Mouse (Mus musculus) midbrain, embryonic 11.5 days (tissue): ENCODE results near the gene Epb41l3. TPM values are rescaled to one million over a fixed set of nuclear protein-coding genes. Genes with fewer than 3 reads are reported as not detected.

ENCODE experiments used
- ATAC-seq: fragments of 200-750 bp; cut with Nextera tagmentation; 2 replicates; pipeline ENCODE4 v1.8.0; 2017; ENCODE audit warnings: moderate TSS enrichment, moderate library complexity; ENCODE audit not compliant: low FRiP score
- DNase-seq: peaks from one replicate; pipeline ENCODE4 v3.0.0; 2015; ENCODE audit warnings: low spot score; ENCODE audit errors: missing footprints
- H3K27ac ChIP-seq: fragments of 300-500 bp; sonication (generic); 2 replicates; pipeline ENCODE4 v1.5.1; 2014; ENCODE audit warnings: low read depth, low read length
- H3K27me3 ChIP-seq: fragments of 300-500 bp; sonication (generic); 2 replicates; pipeline ENCODE4 v1.6.1; 2014; ENCODE audit warnings: mild to moderate bottlenecking, low read length, moderate library complexity, mixed read lengths; ENCODE audit not compliant: control insufficient read depth, insufficient read depth
- H3K36me3 ChIP-seq: fragments of 300-500 bp; sonication (generic); 2 replicates; pipeline ENCODE4 v1.6.1; 2014; ENCODE audit warnings: mild to moderate bottlenecking, low read length, moderate library complexity, mixed read lengths; ENCODE audit not compliant: control insufficient read depth, insufficient read depth
- H3K4me1 ChIP-seq: fragments of 300-500 bp; sonication (generic); 2 replicates; pipeline ENCODE4 v1.6.1; 2014; ENCODE audit warnings: low read length; ENCODE audit not compliant: control insufficient read depth, insufficient read depth
- H3K4me2 ChIP-seq: fragments of 300-500 bp; sonication (generic); 2 replicates; pipeline ENCODE4 v1.6.1; 2014; ENCODE audit warnings: mild to moderate bottlenecking, moderate library complexity
- H3K4me3 ChIP-seq: fragments of 300-500 bp; sonication (generic); 2 replicates; pipeline ENCODE4 v1.5.1; 2014; ENCODE audit warnings: low read depth, low read length
- H3K9ac ChIP-seq: fragments of 300-500 bp; sonication (generic); 2 replicates; pipeline ENCODE4 v1.6.1; 2014; ENCODE audit warnings: low read length
- H3K9me3 ChIP-seq: fragments of 300-500 bp; sonication (generic); 2 replicates; pipeline ENCODE4 v1.6.1; 2016; ENCODE audit warnings: low read length; ENCODE audit not compliant: control insufficient read depth
- WGBS: fragments of 180-500 bp; shearing (Covaris S2); extraction: QIAGEN DNeasy Blood & Tissue Kit; methylation state at CpG from one replicate; pipeline ENCODE4 v1.1.7; 2014; 5-methylcytosine and 5-hydroxymethylcytosine counted together
- polyA plus RNA-seq: library from polyadenylated mRNA; unstranded; fragments of >200 nt; fragmentation: Nextera tagmentation; extraction: Ambion mirVana; gene quantifications from 2 replicates; pipeline ENCODE4 v1.2.1, GENCODE M21; 2014

The Epb41l3 gene
- polyA plus RNA-seq, 1 experiment from 2014 or later, result 66.1 TPM

- no peak overlapping the region for H3K4me3 ChIP-seq
- H3K9me3 ChIP-seq, result no peaks in the 10 kb centered on the region
- no peaks in the 10 kb centered on the region; the same call in 1 of the 2 replicates for H3K27me3 ChIP-seq
- H3K36me3 ChIP-seq, result no peaks in the 10 kb centered on the region
- no peak for DNase-seq
- WGBS, result 80% methylated on average over 5 of the region's 5 CpGs
- no peak overlapping the region for H3K9ac ChIP-seq
- H3K4me1 ChIP-seq, result peaks cover 9% of the 10 kb centered on the region
- ATAC-seq, result no peak
- H3K4me2 ChIP-seq, result no peak overlapping the region
- H3K27ac ChIP-seq, result no peak overlapping the region
Measured at GRCm38 (mm10) chr17:69266936-69267335, 191.5 kb downstream of the Epb41l3 start.

GRCm38 (mm10) chr17:69267526-69267925 lies 192.0 kb downstream of the Epb41l3 start:
- no peaks in the 10 kb centered on the region; the same call in 1 of the 2 replicates for H3K27me3 ChIP-seq
- no peak overlapping the region for H3K9ac ChIP-seq
- no peak for ATAC-seq
- no peak overlapping the region for H3K4me3 ChIP-seq
- H3K4me2 ChIP-seq, result no peak overlapping the region
- H3K27ac ChIP-seq, result no peak overlapping the region
- H3K36me3 ChIP-seq, result no peaks in the 10 kb centered on the region
- no peak for DNase-seq
- H3K4me1 ChIP-seq, result peaks cover 9% of the 10 kb centered on the region
- 77% methylated on average over 6 of the region's 6 CpGs for WGBS
- H3K9me3 ChIP-seq, result no peaks in the 10 kb centered on the region

- Histone ChIP-seq H3K36me3 (no peaks in the 10 kb centered on the region), H3K9me3 (no peaks in the 10 kb centered on the region), H3K9ac (no peak overlapping the region), H3K4me1 (peaks cover 3% of the 10 kb centered on the region; the same call in 1 of the 2 replicates), H3K27ac (no peak overlapping the region), H3K4me2 (no peak overlapping the region), H3K27me3 (no peaks in the 10 kb centered on the region), H3K4me3 (no peak overlapping the region)
- DNase-seq, result no peak
- ATAC-seq, result no peak
- 10% methylated on average over 5 of the region's 5 CpGs for WGBS
Measured at GRCm38 (mm10) chr17:69277362-69277761, 201.9 kb downstream of the Epb41l3 start.

GRCm38 (mm10) chr17:69284511-69284910 lies 209.0 kb downstream of the Epb41l3 start:
- H3K9ac ChIP-seq, result no peak overlapping the region
- H3K27me3 ChIP-seq, result no peaks in the 10 kb centered on the region
- 89% methylated on average over 13 of the region's 13 CpGs for WGBS
- H3K4me1 ChIP-seq, result no peaks in the 10 kb centered on the region
- no peak overlapping the region for H3K27ac ChIP-seq
- peaks cover 18% of the 10 kb centered on the region for H3K36me3 ChIP-seq
- DNase-seq (no peak), ATAC-seq (no peak)
- H3K9me3 ChIP-seq, result no peaks in the 10 kb centered on the region; the same call in 1 of the 2 replicates
- H3K4me2 ChIP-seq, result no peak overlapping the region
- no peak overlapping the region for H3K4me3 ChIP-seq

- Histone ChIP-seq H3K4me1 (no peaks in the 10 kb centered on the region), H3K9ac (no peak overlapping the region), H3K27ac (no peak overlapping the region), H3K4me3 (no peak overlapping the region), H3K9me3 (no peaks in the 10 kb centered on the region; the same call in 1 of the 2 replicates), H3K27me3 (no peaks in the 10 kb centered on the region), H3K4me2 (no peak overlapping the region), H3K36me3 (peaks cover 14% of the 10 kb centered on the region)
- 98% methylated on average over 12 of the region's 12 CpGs for WGBS
- ATAC-seq, result no peak
- DNase-seq, result no peak
Measured at GRCm38 (mm10) chr17:69288130-69288529, 212.6 kb downstream of the Epb41l3 start.

GRCm38 (mm10) chr17:69290272-69290671 lies 214.8 kb downstream of the Epb41l3 start:
- H3K4me2 ChIP-seq, result no peak overlapping the region

GRCm38 (mm10) chr17:69301552-69301951 lies 226.1 kb downstream of the Epb41l3 start:
- ATAC-seq (no peak), DNase-seq (no peak)
- H3K27me3 ChIP-seq, result no peaks in the 10 kb centered on the region
- no peak overlapping the region for H3K4me2 ChIP-seq
- 85% methylated on average over 4 of the region's 4 CpGs for WGBS
- H3K9ac ChIP-seq, result no peak overlapping the region
- H3K9me3 ChIP-seq, result no peaks in the 10 kb centered on the region
- H3K4me1 ChIP-seq, result no peaks in the 10 kb centered on the region
- no peak overlapping the region for H3K27ac ChIP-seq
- no peaks in the 10 kb centered on the region for H3K36me3 ChIP-seq
- H3K4me3 ChIP-seq, result no peak overlapping the region

More at GRCm38 (mm10) chr17:69290272-69290671, 214.8 kb downstream of the Epb41l3 start:
- Histone ChIP-seq H3K4me3 (no peak overlapping the region), H3K4me1 (no peaks in the 10 kb centered on the region), H3K27ac (no peak overlapping the region), H3K36me3 (peaks cover 12% of the 10 kb centered on the region), H3K9ac (no peak overlapping the region), H3K9me3 (no peaks in the 10 kb centered on the region; the same call in 1 of the 2 replicates), H3K27me3 (no peaks in the 10 kb centered on the region)
- DNase-seq (no peak), ATAC-seq (no peak)
- 86% methylated on average over 3 of the region's 3 CpGs for WGBS

- no peak for DNase-seq
- Histone ChIP-seq H3K27me3 (no peaks in the 10 kb centered on the region), H3K4me2 (no peak overlapping the region), H3K9me3 (no peaks in the 10 kb centered on the region), H3K4me3 (no peak overlapping the region), H3K9ac (no peak overlapping the region), H3K27ac (no peak overlapping the region), H3K4me1 (no peaks in the 10 kb centered on the region), H3K36me3 (no peaks in the 10 kb centered on the region)
- peak; percentile 44; the same call in 1 of the 2 replicates for ATAC-seq
- 79% methylated on average over 11 of the region's 11 CpGs for WGBS
Measured at GRCm38 (mm10) chr17:69303579-69304274, 228.2 kb downstream of the Epb41l3 start.

GRCm38 (mm10) chr17:69307636-69308035 lies 232.2 kb downstream of the Epb41l3 start:
- H3K4me3 ChIP-seq, result no peak overlapping the region
- ATAC-seq, result no peak
- H3K4me2 ChIP-seq, result no peak overlapping the region
- no peaks in the 10 kb centered on the region for H3K36me3 ChIP-seq
- WGBS, result 91% methylated on average over 9 of the region's 9 CpGs
- DNase-seq, result no peak
- H3K9ac ChIP-seq, result no peak overlapping the region
- no peak overlapping the region for H3K27ac ChIP-seq
- H3K9me3 ChIP-seq, result no peaks in the 10 kb centered on the region
- H3K4me1 ChIP-seq, result no peaks in the 10 kb centered on the region
- H3K27me3 ChIP-seq, result no peaks in the 10 kb centered on the region
